Mouse (Mus musculus): ENCODE measurements around the gene Golph3l. TPM values are rescaled to one million over a fixed set of nuclear protein-coding genes. Genes with fewer than 3 reads are reported as not detected.

Gene Golph3l
- polyA plus RNA-seq, 1 experiment from 2014 or later: 24.1 TPM

DNA sequence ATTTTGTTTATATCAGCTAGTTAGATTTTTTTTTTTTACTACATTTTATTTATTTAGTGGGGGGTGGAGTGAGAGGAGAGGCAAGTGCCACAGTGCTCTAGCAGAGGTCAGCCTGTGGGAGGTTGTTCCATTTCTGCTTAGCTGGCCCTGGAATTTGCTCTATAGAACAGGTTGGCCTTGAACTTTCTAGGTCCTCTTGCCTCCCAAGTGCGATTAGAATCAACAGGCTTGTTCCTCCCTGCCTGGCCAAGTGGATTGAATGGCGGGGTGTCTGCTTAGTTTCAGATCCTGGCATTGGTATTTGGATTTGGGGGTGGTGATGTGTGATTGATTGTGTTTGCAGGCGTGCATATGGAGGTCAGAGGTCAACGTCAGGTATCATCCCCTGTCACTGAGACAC is 47.3 kb downstream of the Golph3l start:
- H3K9me3 ChIP-seq (ENCODE audit: control insufficient read depth, low read length): no peaks in the 10 kb centered on the region
- no peaks in the 10 kb centered on the region for H3K4me1 ChIP-seq (replicated peaks; ENCODE audit: control insufficient read depth, insufficient read depth)
- peaks cover 21% of the 10 kb centered on the region for H3K36me3 ChIP-seq (ENCODE audit: control insufficient read depth, insufficient read depth, low read length)
- ATAC-seq (ENCODE audit: low FRiP score, low TSS enrichment) (no peak), DNase-seq (ENCODE audit: low spot score) (no peak)
- no peaks in the 10 kb centered on the region for H3K27me3 ChIP-seq (ENCODE audit: control insufficient read depth, insufficient read depth, low read length)
- H3K4me2 ChIP-seq (replicated peaks; ENCODE audit: low read depth): no peak overlapping the region
- H3K27ac ChIP-seq (replicated peaks): no peak overlapping the region
- 52% methylated on average over 4 of the region's 4 CpGs for WGBS
- no peak overlapping the region for H3K9ac ChIP-seq (ENCODE audit: low read length)
- TF ChIP-seq EP300 (optimal IDR thresholded peaks at IDR 0.05): no peak
- TF ChIP-seq CTCF (IDR thresholded peaks at IDR 0.05; ENCODE audit: low read depth): no peak
- no peak overlapping the region for H3K4me3 ChIP-seq (ENCODE audit: low read depth, low read length)

DNA sequence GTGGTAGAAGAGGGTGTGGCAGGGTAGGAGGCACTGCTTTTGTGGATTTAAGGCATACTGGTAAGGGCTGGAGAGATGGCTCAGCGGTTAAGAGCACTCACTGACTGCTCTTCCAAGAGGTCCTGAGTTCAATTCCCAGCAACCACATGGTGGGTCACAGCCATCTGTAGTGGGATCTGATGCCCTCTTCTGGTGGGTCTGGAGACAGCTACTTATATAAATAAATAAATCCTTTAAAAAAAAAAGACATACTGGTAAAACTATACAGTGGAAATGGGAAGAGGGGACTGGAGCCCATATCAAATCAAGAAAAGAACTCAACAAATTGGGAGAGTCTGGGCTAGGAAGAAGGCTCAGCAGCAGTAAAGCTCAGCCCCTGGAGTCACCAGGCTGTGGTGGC is 51.0 kb downstream of the Golph3l start:
- ATAC-seq (ENCODE audit: low FRiP score, low TSS enrichment) (no peak), DNase-seq (ENCODE audit: low spot score) (no peak)
- no peaks in the 10 kb centered on the region for H3K4me1 ChIP-seq (replicated peaks; ENCODE audit: control insufficient read depth, insufficient read depth)
- no peak overlapping the region for H3K9ac ChIP-seq (ENCODE audit: low read length)
- no peak overlapping the region for H3K4me2 ChIP-seq (replicated peaks; ENCODE audit: low read depth)
- H3K4me3 ChIP-seq (ENCODE audit: low read depth, low read length): no peak overlapping the region
- H3K36me3 ChIP-seq (ENCODE audit: control insufficient read depth, insufficient read depth, low read length): peaks cover 9% of the 10 kb centered on the region
- TF ChIP-seq EP300 (optimal IDR thresholded peaks at IDR 0.05) (no peak), CTCF (IDR thresholded peaks at IDR 0.05; ENCODE audit: low read depth) (peak; percentile 46)
- H3K27me3 ChIP-seq (ENCODE audit: control insufficient read depth, insufficient read depth, low read length): no peaks in the 10 kb centered on the region
- H3K9me3 ChIP-seq (ENCODE audit: control insufficient read depth, low read length): no peaks in the 10 kb centered on the region
- no peak overlapping the region for H3K27ac ChIP-seq (replicated peaks)
- WGBS: 79% methylated on average over 1 of the region's 1 CpGs

DNA sequence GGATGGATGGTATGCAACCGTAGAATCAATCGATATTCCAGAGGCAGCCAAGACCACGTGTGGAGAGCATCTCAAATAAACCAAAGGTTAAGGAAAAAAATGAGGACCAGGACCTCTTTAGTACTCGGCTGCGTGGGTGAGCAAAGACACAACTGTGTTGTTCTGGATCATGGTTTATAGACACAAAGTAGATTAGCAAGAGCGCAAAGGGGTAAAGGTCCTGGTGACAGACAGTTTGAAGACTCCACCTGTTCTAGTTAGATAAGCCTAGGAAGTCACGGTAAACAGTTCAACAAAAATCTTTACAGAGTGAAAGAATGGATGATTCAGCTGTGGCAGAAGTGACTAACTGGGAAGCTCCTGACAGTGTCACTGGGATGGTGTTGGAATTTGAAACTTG is 54.4 kb downstream of the Golph3l start:
- Histone ChIP-seq H3K27ac (replicated peaks) (no peak overlapping the region), H3K9me3 (ENCODE audit: control insufficient read depth, low read length) (no peaks in the 10 kb centered on the region), H3K4me1 (replicated peaks; ENCODE audit: control insufficient read depth, insufficient read depth) (no peaks in the 10 kb centered on the region), H3K27me3 (ENCODE audit: control insufficient read depth, insufficient read depth, low read length) (no peaks in the 10 kb centered on the region), H3K36me3 (ENCODE audit: control insufficient read depth, insufficient read depth, low read length) (0 out of 2 replicates have a peak, but pooled peaks cover 1% of the 10 kb centered on the region), H3K9ac (ENCODE audit: low read length) (no peak overlapping the region), H3K4me3 (ENCODE audit: low read depth, low read length) (no peak overlapping the region), H3K4me2 (replicated peaks; ENCODE audit: low read depth) (no peak overlapping the region)
- WGBS: 72% methylated on average over 7 of the region's 7 CpGs
- DNase-seq (ENCODE audit: low spot score) (no peak), ATAC-seq (ENCODE audit: low FRiP score, low TSS enrichment) (no peak)
- no peak for TF ChIP-seq EP300 (optimal IDR thresholded peaks at IDR 0.05)
- TF ChIP-seq CTCF (IDR thresholded peaks at IDR 0.05; ENCODE audit: low read depth): no peak

DNA sequence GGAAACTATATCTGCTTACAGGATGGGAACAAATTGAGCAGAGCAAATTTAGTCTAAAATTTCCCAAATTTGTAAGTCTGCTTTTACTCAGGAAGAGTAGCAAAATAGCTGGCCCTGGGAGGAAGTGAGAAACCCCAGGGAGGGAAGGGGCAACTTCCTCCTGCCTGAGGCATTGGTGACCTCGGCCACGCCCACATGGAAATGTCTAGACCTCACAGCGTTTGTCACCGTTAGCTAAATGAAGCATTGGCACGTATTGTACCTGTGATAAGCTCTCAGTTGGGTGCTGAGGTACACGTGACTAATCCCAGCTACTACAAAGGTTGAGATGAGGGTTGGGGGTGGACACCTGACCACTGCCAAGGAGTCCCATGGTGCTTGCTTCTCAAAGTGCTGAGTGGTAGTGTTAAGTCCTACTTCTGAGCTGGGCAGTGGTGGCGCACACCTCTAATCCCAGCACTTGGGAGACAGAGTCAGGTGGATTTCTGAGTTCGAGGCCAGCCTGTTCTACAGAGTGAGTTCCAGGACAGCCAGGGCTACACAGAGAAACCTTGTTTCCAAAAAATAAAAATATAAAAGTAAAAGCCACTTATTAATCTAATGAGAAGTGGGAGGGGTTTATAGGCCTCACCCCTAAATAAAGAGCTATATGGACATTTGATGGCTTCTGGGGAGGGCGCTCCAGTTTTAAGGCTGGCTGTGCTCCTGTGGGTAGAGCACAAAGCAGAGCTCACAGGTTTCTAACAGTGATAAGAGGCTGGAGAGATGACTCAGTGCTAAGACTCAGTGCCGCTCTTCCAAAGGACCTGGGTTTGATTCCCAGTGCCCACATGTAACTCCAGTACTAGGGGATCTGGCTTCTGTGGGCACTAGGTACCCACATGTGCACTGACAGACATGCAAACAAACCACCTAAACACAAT is 56.8 kb downstream of the Golph3l start:
- Histone ChIP-seq H3K9ac (ENCODE audit: low read length) (no peak overlapping the region), H3K4me2 (replicated peaks; ENCODE audit: low read depth) (no peak overlapping the region), H3K9me3 (ENCODE audit: control insufficient read depth, low read length) (no peaks in the 10 kb centered on the region), H3K4me3 (ENCODE audit: low read depth, low read length) (no peak overlapping the region), H3K4me1 (replicated peaks; ENCODE audit: control insufficient read depth, insufficient read depth) (0 out of 2 replicates have a peak, but pooled peaks cover 2% of the 10 kb centered on the region), H3K36me3 (ENCODE audit: control insufficient read depth, insufficient read depth, low read length) (no peaks in the 10 kb centered on the region), H3K27me3 (ENCODE audit: control insufficient read depth, insufficient read depth, low read length) (no peaks in the 10 kb centered on the region), H3K27ac (replicated peaks) (no peak overlapping the region)
- TF ChIP-seq CTCF (IDR thresholded peaks at IDR 0.05; ENCODE audit: low read depth) (no peak), EP300 (optimal IDR thresholded peaks at IDR 0.05) (no peak)
- 60% methylated on average over 10 of the region's 10 CpGs for WGBS
- DNase-seq (ENCODE audit: low spot score) (no peak), ATAC-seq (ENCODE audit: low FRiP score, low TSS enrichment) (peak; percentile 61; the same call in 1 of the 2 replicates)

DNA sequence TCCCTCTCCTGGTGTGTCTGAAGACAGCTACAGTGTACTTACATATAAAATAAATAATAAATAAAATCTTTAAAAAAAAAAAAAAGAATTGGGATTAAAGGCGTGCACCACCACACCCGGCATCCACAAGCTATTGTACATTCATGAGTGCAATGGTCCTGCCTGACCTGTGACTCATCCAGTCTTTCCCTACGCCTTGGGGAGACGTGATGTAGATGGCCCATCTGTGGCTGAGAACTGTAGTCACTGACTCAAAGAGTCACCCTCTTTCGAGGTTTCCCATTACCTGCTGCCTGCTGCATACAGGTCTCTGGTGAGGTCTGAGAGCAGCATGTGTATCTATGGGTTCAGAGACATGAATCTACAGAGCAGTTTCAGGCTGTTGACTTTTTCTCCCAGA is 59.3 kb downstream of the Golph3l start:
- Histone ChIP-seq H3K4me3 (ENCODE audit: low read depth, low read length) (no peak overlapping the region), H3K4me1 (replicated peaks; ENCODE audit: control insufficient read depth, insufficient read depth) (peaks cover 6% of the 10 kb centered on the region; the same call in 1 of the 2 replicates), H3K9ac (ENCODE audit: low read length) (no peak overlapping the region), H3K4me2 (replicated peaks; ENCODE audit: low read depth) (no peak overlapping the region), H3K9me3 (ENCODE audit: control insufficient read depth, low read length) (no peaks in the 10 kb centered on the region), H3K27me3 (ENCODE audit: control insufficient read depth, insufficient read depth, low read length) (no peaks in the 10 kb centered on the region), H3K27ac (replicated peaks) (no peak overlapping the region), H3K36me3 (ENCODE audit: control insufficient read depth, insufficient read depth, low read length) (no peaks in the 10 kb centered on the region)
- DNase-seq (ENCODE audit: low spot score): no peak
- ATAC-seq (ENCODE audit: low FRiP score, low TSS enrichment): no peak
- 77% methylated on average over 5 of the region's 5 CpGs for WGBS
- TF ChIP-seq EP300 (optimal IDR thresholded peaks at IDR 0.05) (no peak), CTCF (IDR thresholded peaks at IDR 0.05; ENCODE audit: low read depth) (no peak)

Measured in stomach, postnatal 0 days (tissue).